Mouse (Mus musculus): ENCODE data around the gene Denr. TPM values are rescaled to one million over a fixed set of nuclear protein-coding genes. Genes with fewer than 3 reads are reported as not detected.

Denr gene
- total RNA-seq, 2 experiments from 2014 or later: 40.1 to 49.3 TPM

DNA sequence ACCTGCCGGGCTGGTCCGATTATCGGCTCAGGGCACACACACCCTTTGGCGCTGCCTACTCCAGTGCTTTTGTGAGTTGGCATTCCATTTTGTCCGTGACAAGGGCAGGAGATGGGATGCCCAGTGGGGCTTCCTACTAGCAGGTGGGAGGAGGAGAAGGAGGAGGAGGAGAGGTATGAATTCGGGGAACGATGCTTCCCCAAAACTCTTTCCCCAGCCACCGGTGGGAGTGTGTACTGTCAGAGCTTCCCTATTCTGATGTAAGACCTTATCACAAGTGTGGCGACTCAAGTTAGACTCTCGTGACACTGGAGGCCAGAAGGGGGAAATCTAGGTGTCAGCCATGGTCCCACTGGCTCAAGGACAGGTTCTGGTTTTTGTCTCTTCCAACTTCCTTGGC lies 22.6 kb upstream of the Denr start:
- Histone ChIP-seq H3K27ac (no peak overlapping the region), H3K4me3 (no peak overlapping the region)
- intact Hi-C loops (cut with DNase I): no loop called here
- DNase-seq: no peak
- no peak for TF ChIP-seq CTCF (IDR thresholded peaks at IDR 0.05)

DNA sequence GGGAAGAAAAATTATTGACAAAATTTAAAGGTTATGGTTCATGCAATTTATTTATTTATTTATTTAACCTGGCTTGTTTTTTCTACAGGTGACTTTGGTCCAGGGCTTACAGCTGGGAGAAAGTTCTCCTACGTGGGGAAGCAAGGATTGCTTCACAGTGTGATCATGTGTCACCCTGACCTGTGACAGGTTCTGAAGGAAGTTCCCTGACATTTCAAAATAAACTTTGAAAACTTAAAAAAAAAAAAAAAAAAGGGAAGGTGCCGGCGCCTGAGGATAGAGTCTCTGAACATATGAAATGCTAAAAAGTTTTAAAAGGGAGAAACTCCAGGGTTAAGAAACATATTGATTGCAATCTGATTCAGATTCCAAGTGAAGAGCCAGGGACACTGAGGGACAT lies 20.6 kb upstream of the Denr start:
- TF ChIP-seq CTCF (IDR thresholded peaks at IDR 0.05): no peak
- intact Hi-C loops (cut with DNase I): no loop called here
- Histone ChIP-seq H3K27ac (no peak overlapping the region), H3K4me3 (no peak overlapping the region)
- DNase-seq: no peak

DNA sequence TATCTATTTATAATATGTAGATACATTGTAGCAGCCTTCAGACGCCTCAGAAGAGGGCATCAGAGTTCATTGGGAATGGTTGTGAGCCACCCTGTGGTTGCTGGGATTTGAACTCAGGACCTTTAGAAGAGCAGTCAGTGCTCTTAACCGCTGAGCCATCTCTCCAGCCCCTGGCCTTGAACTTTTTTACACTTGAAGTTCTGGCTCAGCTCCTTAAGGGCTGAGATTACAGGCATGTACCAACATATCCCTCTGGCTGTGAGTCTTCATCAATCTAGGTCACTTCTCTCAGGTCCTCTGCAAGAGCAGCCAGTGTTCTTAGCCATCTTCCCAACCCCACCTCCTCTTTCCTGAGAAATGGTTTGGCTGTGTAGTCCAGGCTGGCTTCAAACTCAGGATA lies 16.7 kb upstream of the Denr start:
- H3K27ac ChIP-seq: no peak overlapping the region
- intact Hi-C loops (cut with DNase I): no loop called here
- TF ChIP-seq CTCF (IDR thresholded peaks at IDR 0.05): no peak
- H3K4me3 ChIP-seq: no peak overlapping the region
- DNase-seq: no peak

DNA sequence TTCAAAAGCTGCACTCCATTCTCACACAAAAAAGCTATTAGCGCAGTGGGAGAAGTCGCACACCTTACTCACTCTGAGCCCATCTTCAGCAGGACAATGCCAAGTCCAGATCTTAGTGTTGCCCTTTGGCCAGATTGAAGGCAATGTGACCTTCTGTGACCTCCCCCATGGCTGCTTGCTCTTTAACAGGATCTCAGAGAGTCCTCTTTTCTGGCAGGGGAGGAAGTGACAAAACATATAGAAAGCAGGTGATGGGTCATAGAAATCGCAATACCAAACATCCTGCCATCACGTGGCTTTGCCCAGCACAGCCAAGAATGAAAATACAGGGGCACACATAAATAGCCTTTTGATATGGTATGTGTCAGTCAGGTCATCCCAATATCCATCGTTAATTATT lies 16.0 kb upstream of the Denr start:
- TF ChIP-seq CTCF (IDR thresholded peaks at IDR 0.05): no peak
- H3K27ac ChIP-seq: no peak overlapping the region
- H3K4me3 ChIP-seq: no peak overlapping the region
- DNase-seq: no peak
- intact Hi-C loops (cut with DNase I): no loop called here

DNA sequence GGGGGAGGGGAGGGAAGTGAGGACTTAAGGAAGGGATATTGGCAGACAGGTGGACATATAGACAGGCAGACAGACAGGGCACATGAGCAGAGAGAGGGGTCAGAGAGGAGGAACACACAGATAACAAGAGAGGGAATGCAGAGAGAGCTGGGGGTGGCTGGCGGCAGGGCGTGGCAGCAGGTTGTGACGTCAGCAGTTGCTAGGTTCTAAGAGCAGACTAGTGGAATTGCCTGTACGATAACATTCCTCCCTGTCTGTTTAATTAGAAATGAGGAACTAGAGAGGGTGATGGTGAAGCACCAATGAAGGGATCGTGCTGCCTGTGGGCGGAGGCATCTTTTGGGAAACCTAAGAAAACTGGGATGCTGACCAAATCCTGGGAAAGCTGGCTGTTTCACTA lies 15.3 kb upstream of the Denr start:
- H3K27ac ChIP-seq: no peak overlapping the region
- no peak for TF ChIP-seq CTCF (IDR thresholded peaks at IDR 0.05)
- intact Hi-C loops (cut with DNase I): no loop called here
- H3K4me3 ChIP-seq: no peak overlapping the region
- DNase-seq: no peak

DNA sequence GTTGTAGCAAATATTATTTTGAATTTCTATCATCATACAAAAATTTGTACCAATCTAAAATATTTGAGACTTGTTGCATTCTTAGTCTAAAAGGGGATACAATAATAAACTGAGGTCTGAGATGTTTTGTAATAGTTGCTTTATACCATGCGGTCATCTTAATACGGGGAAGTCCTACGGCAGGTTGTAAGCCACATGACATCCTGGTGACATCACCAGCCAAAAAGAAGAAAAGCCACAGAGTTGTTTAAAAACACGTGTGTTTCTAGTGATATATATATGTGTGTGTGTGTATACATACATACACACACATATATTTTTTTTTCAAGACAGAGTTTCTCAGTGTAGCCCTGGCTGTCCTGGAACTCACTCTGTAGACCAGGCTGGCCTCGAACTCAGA lies 13.5 kb upstream of the Denr start:
- TF ChIP-seq CTCF (IDR thresholded peaks at IDR 0.05): no peak
- H3K27ac ChIP-seq: no peak overlapping the region
- intact Hi-C loops (cut with DNase I): no loop called here
- DNase-seq: no peak
- H3K4me3 ChIP-seq: no peak overlapping the region

DNA sequence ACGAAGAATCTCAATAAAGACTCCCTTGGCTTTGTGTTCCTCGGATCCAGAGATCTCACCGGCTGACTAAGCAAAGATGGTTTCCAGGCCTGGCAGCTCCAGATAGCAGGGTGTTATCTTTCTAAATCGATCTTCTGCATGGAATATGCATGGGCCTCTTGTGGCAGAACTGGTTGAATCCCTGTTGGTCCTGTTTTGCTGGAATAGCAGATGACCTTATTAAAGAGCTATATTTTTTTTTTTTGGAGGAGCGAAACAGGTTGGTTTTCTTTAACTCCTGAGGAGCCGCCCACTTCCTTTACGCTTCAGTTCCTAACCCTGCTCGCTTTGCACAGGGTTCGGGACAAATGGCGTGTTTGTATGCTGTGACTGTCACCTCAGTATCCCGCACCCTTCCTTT lies 10.6 kb upstream of the Denr start:
- H3K4me3 ChIP-seq: no peak overlapping the region
- no peak overlapping the region for H3K27ac ChIP-seq
- intact Hi-C loops (cut with DNase I): no loop called here
- no peak for TF ChIP-seq CTCF (IDR thresholded peaks at IDR 0.05)
- DNase-seq: no peak

DNA sequence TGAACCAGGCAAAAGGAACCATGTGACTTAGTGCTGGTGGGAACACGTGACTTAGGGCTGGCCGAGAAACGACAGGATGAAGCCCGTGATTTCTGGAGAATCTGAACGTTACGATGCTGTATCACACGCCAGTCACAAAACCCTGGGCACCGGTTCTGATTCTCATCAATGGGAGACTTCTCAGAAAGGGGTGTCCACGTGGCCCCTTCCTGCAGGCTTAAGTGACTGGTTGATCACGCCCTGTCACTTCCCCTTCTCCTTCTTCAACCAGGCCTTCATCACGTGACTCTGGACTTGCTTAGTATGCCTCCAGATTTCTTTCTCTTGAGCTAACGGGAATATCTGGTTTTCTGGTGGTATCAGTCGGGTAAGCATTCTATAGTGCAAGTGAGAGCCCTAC lies 9.6 kb upstream of the Denr start:
- DNase-seq: no peak
- no peak overlapping the region for H3K4me3 ChIP-seq
- intact Hi-C loops (cut with DNase I): no loop called here
- H3K27ac ChIP-seq: no peak overlapping the region
- no peak for TF ChIP-seq CTCF (IDR thresholded peaks at IDR 0.05)

DNA sequence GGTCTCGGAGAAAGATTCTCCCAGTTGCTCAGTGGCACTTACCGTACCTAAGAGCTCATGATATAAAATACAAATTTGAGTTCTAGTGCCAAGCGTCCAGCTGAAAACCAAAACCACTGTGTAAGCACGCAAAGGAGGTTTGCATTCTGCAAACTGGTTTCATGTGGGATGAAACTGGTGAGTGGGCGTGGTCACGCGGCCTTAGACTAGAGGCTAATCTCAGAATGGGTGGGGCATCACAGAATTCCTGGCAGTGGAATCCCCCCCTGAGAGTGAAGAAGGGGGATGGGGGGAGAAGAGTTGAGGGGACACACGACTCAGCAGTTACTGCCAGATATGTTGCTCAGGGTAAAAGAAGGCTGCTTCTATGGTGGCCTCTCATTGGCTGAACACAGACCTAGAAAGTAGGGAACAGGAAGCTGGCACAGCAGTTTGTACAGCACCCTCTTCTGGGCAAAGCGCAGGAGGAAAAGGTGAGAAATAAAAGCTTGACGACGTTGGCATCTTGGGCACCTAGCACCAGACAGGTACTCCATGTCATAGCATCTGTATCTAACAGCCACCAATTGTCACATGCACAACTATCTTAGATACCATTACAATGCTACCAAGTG lies 2.8 kb upstream of the Denr start:
- Histone ChIP-seq H3K27ac (no peak overlapping the region), H3K4me3 (no peak overlapping the region)
- TF ChIP-seq CTCF (IDR thresholded peaks at IDR 0.05): no peak
- intact Hi-C loops (cut with DNase I): no loop called here
- DNase-seq: no peak

DNA sequence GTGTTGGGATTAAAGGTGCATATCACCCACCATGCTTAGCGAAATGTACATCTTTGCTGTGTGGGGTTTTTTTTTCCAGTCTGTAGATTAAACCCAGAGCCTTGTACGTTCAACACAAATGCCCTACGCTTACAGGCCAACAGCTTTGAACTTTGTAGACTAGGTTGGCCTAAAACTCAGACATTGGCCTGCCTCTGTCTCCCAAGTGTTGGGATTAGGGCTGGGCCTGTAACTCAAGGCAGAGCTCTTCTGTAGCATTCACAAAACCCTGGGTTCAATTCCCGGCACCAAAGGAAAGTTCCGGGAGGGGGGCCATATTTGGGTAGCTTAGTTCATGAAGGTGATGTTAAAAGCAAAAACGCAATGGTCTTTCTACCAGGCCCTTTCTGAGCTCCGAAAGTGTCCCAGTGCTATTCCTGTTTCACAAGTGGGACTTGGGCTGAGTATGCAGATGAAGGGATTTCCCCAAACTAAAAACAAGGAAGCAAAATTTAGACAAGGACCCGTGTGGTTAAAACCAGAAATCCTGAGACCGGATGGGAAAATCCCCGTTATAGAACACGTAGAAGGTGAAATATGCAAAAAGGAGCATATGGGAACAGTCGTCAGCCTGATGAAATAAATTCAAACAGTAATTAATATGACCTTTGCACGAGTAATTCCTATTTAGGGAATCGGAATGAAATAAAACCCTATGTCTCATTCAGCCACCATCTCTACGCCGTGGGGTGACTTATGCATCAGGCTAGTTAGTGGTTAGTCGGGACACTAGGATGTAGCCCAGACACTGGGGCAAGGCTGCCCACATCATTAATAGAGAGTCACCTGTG lies 614 bp upstream of the Denr start:
- no peak for DNase-seq
- H3K4me3 ChIP-seq: peak overlapping the region; percentile 99
- no peak for TF ChIP-seq CTCF (IDR thresholded peaks at IDR 0.05)
- H3K27ac ChIP-seq: no peak overlapping the region
- intact Hi-C loops (cut with DNase I): loop anchor here (2.0 kb wide), 3 partner anchors 82 to 280 kb away; partner anchors contain the start of genes Kntc1 and Rsrc2

DNA sequence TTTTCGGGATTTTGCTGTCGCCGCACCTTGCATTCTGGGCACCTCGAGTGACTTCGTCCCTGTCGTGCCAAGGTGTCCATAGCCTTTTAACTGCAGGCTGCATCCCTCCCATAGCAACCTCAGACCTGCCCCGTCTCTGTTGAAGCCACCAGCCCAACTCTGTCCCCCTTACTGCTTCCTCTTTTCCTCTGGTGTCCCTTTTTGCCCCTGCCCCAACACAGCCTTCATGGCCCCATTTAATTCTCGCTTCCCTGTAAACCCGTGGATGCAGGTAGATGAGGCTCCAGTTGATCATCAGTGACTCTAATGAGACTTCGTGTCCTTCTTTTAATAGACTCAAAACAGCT lies 629 bp downstream of the Denr start:
- no peak for TF ChIP-seq CTCF (IDR thresholded peaks at IDR 0.05)
- H3K4me3 ChIP-seq: peak overlapping the region; percentile 99

DNA sequence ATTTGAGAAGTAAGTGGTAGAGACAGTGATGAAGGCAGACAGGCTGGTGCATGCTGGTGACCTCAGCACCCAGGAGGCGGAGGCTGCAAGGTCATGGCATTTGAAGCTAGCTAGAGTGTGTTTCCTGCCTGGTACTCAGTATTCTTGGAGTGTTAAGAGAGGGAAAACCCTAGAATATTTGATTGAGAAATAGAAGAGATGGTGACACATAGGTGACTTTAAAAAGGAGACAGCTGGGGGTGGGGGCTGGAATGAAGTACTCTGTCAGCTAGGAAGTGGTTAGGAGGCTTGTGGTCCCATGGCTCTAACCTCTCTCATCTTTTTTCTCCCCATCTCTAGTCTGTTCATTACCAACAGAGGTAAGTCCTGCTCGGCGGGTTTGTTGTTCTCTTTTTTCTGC lies 7.9 kb downstream of the Denr start:
- intact Hi-C loops (cut with DNase I): no loop called here
- no peak overlapping the region for H3K4me3 ChIP-seq
- no peak overlapping the region for H3K27ac ChIP-seq
- DNase-seq: no peak
- TF ChIP-seq CTCF (IDR thresholded peaks at IDR 0.05): no peak

More for the DNA sequence above, 629 bp downstream of the Denr start:
- peak overlapping the region; percentile 96 for H3K27ac ChIP-seq
- no peak for DNase-seq
- intact Hi-C loops (cut with DNase I): loop anchor here (2.0 kb wide), 3 partner anchors 83 to 281 kb away; partner anchors contain the start of genes Kntc1 and Rsrc2

DNA sequence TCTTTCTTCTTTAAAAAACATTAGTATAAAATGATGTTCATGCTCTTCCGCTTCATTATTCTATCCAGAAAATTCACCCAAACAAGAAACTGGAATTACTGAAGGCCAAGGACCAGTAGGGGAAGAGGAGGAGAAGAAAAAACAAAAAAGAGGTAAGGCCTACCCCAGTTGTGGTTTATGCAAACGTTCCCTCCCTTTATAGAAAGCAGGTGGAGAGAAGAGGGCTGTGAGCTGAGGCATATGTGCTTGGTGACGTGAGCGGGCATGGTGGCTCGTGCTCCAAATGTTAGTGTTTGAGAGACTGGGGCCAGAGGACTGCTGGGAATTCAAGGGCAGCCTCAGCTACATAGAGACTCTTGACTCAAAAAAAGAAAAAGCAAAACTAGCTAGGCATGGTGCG lies 15.1 kb downstream of the Denr start:
- no peak for DNase-seq
- TF ChIP-seq CTCF (IDR thresholded peaks at IDR 0.05): no peak
- intact Hi-C loops (cut with DNase I): no loop called here
- no peak overlapping the region for H3K4me3 ChIP-seq
- no peak overlapping the region for H3K27ac ChIP-seq

DNA sequence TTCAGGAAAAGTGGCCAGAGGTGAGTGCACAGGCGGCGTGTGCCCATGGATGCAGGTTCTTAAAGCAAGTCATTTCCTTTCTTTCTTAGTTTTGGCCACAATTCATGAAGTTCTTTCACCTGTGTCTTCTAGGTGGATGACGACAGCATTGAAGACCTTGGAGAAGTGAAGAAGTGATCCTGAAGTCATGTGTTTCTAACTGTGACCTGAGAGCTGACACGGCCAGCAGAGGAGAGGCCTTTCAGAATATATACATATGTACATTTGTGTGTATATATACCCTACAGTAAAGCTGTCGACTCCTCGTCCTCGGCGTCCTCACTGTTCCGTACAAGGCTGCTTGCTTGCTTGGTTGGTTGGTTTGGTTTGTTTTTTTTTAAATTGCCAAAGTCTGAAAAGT lies 20.1 kb downstream of the Denr start, which contains the start of gene Gm43518:
TSS of gene Gm43518 (plus strand) at position 301 of the 400 bp plus-strand sequence.
- DNase-seq: no peak
- intact Hi-C loops (cut with DNase I): no loop called here
- Histone ChIP-seq H3K4me3 (no peak within 1 kb of the TSS), H3K27ac (no peak within 1 kb of the TSS)
- no peak for TF ChIP-seq CTCF (IDR thresholded peaks at IDR 0.05)
